Mouse (Mus musculus) retina, embryonic 14.5 days (tissue): Measurements from ENCODE around the gene Esam.

ENCODE experiments used
- DNase-seq: peaks from one replicate; pipeline ENCODE4 v3.0.0-alpha.2; 2015; ENCODE audit warnings: low spot score

Gene Esam

GRCm38 (mm10) chr9:37530888-37531705 is 3.2 kb downstream of the Esam start:
- peak; percentile 86 for DNase-seq

DNA sequence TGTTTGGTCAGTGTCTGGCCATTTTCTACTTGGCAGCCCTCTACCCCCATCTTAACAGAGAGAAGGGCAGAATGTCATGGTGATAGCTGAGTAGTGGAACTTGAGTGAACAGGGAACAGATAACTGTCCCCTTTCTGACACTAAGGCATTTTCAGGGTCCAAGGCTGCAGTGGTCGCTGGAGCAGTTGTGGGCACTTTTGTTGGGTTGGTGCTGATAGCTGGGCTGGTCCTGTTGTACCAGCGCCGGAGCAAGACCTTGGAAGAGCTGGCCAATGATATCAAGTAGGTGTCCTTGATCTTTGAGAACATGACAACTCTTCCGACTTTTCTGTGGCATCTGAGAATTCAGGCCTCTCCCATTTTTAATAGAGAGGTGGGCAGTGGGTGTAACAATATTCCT is 9.0 kb downstream of the Esam start:
- DNase-seq, result no peak

DNA sequence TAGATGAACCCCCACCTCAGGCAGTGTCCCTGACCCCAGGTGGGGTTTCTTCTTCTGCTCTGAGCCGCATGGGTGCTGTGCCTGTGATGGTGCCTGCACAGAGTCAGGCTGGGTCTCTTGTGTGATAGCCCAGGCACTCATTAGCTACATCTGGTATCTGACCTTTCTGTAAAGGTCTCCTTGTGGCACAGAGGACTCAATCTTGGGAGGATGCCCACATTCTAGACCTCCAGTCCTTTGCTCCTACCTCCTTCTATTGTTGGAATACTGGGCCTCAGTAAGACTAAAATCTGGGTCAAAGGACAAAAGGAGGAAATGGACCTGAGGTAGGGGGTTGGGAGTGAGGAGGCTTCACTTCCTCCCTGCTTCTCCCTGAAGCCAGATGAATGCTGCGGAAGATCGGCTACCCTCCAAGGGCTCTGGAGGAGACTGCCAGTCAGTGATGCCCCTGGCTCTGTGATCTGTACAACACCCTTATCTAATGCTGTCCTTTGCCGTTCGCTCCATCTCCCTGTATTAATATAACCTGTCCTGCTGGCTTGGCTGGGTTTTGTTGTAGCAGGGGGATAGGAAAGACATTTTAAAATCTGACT is 9.9 kb downstream of the Esam start:
- DNase-seq, result no peak

DNA sequence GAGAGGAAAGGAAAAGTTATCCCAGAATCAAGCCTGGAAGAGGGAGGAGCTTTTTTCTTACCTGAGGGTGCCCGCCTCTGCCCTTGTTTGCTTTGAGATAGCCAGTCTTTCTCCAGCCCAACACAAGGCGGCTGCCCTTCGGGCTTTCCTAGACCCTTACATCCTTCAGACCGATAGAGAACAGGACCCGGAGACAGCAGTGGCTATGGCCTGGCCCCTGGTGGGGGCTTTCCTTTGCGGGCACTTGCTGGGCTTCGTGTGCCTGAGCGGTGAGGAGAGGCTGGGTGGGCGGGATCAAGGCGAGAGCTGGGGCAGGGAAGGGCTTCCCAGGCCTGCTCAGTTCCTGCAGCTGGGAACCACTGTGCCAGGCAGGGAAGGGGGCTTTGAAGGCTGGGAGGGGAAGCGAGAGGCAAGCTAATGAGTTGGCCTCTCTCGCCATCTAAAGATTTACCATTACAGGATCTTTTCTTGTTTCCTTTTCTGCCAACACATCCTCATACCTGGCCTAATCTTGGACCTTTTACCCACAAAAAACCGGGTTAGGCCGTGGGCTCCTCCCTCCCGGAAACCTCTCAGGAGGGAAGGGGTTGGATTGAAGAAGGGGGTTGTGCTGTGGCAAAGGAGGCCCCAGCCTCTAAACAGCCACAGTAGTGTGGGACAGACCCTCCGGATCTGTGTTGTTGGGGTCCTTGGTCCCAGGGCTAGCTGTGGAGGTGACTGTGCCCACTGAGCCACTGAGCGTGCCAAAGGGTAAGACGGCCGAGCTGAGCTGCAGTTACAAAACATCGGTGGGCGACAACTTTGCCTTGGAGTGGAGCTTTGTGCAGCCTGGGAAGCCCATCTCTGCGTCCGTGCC is 11.5 kb downstream of the Esam start, which contains the start of gene Vsig2:
Vsig2 (plus strand) TSS at position 86 of the 856 bp plus-strand sequence.
- no peak for DNase-seq

GRCm38 (mm10) chr9:37540226-37540625 is 12.3 kb downstream of the Esam start:
- no peak for DNase-seq

- DNase-seq, result no peak
Measured at GRCm38 (mm10) chr9:37540701-37541575, 13.1 kb downstream of the Esam start.

- DNase-seq, result no peak
Measured at GRCm38 (mm10) chr9:37541851-37542642, 14.2 kb downstream of the Esam start.

DNA sequence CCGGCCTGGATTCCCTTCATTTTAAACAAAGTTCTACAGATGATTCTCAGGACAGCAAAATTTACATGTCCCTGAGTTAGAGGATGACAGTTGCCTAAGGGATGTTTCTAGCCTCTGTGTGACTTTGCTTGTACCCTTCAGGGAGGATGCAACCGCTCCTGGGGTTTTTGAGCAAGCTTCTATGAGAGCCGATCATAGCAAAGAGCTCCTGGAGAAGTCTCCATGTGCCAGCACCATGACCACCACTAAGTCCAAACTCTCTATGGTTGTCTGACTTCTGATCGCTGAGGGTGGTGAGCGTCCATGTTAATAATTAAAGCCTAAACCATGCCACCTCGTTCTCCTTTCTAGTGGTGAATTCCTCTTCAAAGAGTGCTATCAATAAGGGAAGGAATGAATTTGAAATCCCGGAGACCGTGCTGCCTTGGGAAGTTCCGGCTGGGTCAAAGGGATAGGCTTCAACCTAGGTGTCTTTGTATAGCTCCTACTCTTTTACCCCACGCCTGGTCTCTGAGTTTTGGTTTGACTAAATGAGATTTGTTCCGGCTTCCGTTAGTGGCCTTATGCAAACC is 16.1 kb downstream of the Esam start:
- DNase-seq, result no peak

- peak; percentile 71 for DNase-seq
Measured at GRCm38 (mm10) chr9:37544447-37545165, 16.7 kb downstream of the Esam start.

DNA sequence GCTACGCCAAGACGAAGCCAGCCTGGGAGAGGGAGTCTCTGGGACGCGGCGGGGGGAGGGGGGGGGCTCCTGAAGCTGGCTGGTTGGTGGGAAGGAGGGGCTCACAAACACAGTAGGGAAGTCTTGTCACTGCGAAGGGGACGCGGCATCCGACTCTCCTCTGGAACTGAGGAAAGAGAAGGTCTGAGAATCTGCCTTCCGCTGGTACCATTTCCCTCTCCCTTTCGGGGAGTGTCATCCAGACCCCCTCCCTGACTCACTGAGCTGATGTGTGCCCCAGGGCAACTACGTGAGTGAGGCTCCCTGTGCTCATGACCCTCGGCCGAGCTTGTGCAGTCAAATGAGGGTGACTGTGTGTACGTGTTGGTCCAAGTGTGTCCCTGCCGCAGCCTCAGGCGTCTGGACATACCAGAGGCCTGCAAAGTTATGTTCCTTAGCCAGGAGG is 17.3 kb downstream of the Esam start:
- no peak for DNase-seq

GRCm38 (mm10) chr9:37545847-37546452 is 18.1 kb downstream of the Esam start:
- DNase-seq, result no peak

DNA sequence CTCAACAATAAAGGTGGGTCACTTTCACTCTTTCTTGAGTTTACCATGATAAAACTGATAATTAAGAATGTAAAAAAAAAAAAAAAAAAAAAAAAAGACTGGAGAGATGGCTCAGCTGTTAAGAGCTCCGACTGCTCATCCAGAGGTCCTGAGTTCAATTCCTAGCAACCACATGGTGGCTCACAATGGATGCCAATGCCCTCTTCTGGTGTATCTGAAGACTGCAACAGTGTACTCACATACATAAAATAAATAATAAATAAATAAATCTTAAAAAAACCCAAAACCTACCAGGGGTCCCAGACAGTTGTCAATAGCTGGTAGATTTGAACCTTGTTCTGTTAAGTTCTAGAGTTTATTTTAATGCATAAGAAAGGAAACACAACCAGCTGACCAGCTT is 19.0 kb downstream of the Esam start:
- DNase-seq, result no peak

- no peak for DNase-seq
Measured at GRCm38 (mm10) chr9:37550435-37550834, 22.6 kb downstream of the Esam start.

GRCm38 (mm10) chr9:37551751-37552531 is 24.1 kb downstream of the Esam start:
- DNase-seq, result no peak

DNA sequence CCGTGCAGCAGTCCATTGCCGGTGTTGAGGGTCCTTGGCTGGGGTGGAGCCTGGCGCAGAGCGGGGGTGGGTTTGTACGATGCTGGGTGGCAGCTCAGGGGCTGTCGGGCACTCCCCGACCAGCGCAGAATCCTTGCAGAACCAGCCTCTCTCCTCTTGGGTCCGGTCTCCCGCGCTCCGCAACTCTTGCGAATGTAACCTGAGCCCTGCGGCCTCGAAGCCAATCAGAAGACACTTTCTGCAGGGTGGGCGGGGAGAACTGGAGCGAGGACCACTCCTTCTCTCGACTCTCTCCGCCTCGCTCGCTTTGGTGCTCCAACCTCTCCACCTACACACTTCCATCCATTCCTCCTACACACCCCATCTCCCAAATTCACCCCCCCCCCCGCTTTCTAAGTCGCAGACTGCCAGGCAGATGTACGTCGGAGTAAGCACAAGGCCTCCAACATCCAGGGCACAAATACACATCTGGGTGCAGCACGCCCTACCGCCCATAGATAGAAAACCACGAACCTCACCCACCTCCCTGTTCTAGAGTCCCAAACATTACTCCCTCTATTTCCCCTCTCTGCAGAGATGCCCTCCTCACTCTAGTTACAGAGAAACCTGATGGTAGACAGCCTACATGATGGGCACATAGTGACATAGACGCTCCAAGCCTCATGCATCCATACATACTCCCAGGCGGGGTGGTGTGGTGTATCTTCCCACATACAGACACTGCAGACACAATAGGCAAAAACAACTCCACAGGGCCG is 24.8 kb downstream of the Esam start, which contains the start of gene Nrgn:
Nrgn (minus strand) TSS at position 369 of the 758 bp plus-strand sequence.
- peak; percentile 80 for DNase-seq

GRCm38 (mm10) chr9:37554279-37554678 is 26.4 kb downstream of the Esam start:
- DNase-seq, result no peak
